Mouse (Mus musculus): ENCODE measurements around the gene Smim5.

DNA sequence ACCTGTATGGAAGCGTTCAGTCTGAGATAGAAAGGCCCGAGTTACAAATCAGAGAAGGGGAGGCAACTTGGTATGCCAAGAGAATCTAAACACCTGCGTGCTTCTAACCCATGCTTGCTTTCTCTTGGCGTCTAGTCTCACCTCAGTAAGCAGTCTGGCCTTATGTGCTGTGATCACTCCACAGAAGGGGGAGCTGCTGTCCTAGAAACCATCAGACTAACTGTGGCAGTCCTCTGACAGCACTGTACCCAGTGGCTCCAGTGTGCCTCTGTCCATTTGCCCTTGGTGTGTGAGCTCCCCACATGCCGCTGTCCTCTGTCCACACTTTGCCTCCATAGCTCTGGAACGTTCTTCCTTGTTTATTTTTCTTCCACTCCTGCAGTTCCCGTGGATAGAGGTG lies 42.2 kb downstream of the Smim5 start:
- TF ChIP-seq CTCF (IDR thresholded peaks at IDR 0.05; ENCODE audit: extremely low read depth, insufficient read depth, low read length) (peak; percentile 31; the same call in 1 of the 2 replicates), POLR2A (IDR thresholded peaks at IDR 0.05; ENCODE audit: extremely low read depth, insufficient read depth, low read length) (no peak)
